Comparison of ENCODE assay signal across 8 mouse cellular contexts in the genomic region with DNA sequence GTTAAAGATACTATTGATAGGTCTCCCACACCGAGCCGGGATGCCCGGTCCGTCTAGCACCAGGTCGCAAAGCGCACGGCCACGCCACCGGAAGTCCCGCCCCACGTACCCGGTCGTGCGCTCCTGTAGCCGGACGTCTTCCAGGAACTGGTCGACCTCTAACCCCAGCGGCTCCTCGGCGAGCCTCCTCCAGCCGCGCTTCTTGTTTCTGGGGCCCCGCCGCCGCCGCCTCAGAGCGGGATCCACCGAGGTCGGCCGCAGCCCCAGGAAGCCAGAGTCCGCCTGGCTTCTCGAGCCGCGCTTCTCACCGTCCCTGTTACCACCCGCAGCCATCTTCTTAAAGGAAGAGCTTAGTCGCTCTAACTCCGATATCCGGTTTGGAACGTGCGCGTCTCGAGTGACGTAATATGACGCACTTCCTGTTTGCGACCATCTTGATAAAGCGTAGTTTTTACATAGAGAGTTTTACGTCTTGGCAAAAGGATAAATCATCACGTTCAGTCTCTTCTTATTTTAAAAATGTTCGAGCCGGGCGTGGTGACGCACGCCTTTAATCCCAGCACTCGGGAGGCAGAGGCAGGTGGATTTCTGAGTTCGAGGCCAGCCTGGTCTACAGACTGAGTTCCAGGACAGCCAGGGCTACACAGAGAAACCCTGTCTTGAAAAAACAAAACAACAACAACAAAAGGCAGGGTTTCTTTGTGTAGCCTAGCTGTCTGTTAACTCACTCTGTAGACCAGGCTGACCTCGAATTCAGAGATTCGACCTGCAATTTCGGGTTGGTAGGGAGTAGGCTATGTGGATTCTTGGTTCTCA. TPM values are rescaled to one million over a fixed set of nuclear protein-coding genes. Genes with fewer than 3 reads are reported as not detected.
DNase-seq lines count a peak whose midpoint lies in the region; ATAC-seq and TF ChIP-seq lines count a peak whose summit lies in the region.

TSS of gene Nop53 (minus strand) at position 354 of the 816 bp plus-strand sequence.

- DNase-seq in WW6 (ENCODE audit: low read depth, low spot score) = peak; percentile 79
- peak; percentile 57 to 88 for DNase-seq in cerebellum, postnatal 4 days (ENCODE audit: low spot score in 2 of 2)
- DNase-seq in gastrocnemius, adult 2 months = peak; percentile 95
- peak; percentile 99 for DNase-seq in hindbrain, postnatal 0 days (ENCODE audit: low spot score)
- DNase-seq in left cerebral cortex, adult 2 months (ENCODE audit: extremely low spot score in 1 of 2, low spot score in 2 of 2) = peak; percentile 91
- DNase-seq in right cerebral cortex, adult 2 months (ENCODE audit: low spot score in 2 of 2) = peak; percentile 91 to 99
- peak; percentile 91 for DNase-seq in urinary bladder, postnatal 14 days (ENCODE audit: low spot score)

- H3K4me3 ChIP-seq in gastrocnemius, adult 2 months = peak within 1 kb of the TSS; percentile 90
- peak within 1 kb of the TSS; percentile 74 for H3K4me3 ChIP-seq in hindbrain, postnatal 0 days (ENCODE audit: low read length)
- peak within 1 kb of the TSS; percentile 57 for H3K4me3 ChIP-seq in left cerebral cortex, adult 2 months

- peak within 1 kb of the TSS; percentile 72 for H3K9ac ChIP-seq in hindbrain, postnatal 0 days (replicated peaks; ENCODE audit: low read length)

- ATAC-seq in hindbrain, postnatal 0 days = peak; percentile 95
- peak; percentile 83 for ATAC-seq in megakaryocyte, adult 5-6 weeks (ENCODE audit: poor library complexity, severe bottlenecking)

- WGBS in hindbrain, postnatal 0 days = 2% methylated on average over 59 of the region's 59 CpGs

- peaks cover 27% of the 10 kb centered on the region for H3K36me3 ChIP-seq in hindbrain, postnatal 0 days (ENCODE audit: insufficient read depth, low read length)

- TF ChIP-seq CTCF in gastrocnemius, adult 2 months (IDR thresholded peaks at IDR 0.05) = no peak
- TF ChIP-seq CTCF in hindbrain, postnatal 0 days (IDR thresholded peaks at IDR 0.05; ENCODE audit: low read depth) = no peak
- TF ChIP-seq CTCF in left cerebral cortex, adult 2 months (IDR thresholded peaks at IDR 0.05) = no peak

- peak within 1 kb of the TSS; percentile 73 for H3K4me2 ChIP-seq in hindbrain, postnatal 0 days (ENCODE audit: low read depth, low read length)

- peaks cover 6% of the 10 kb centered on the region; the same call in 1 of the 2 replicates for H3K4me1 ChIP-seq in hindbrain, postnatal 0 days (ENCODE audit: insufficient read depth, low read length)

- H3K9me3 ChIP-seq in hindbrain, postnatal 0 days (ENCODE audit: low read length) = no peaks in the 10 kb centered on the region

- H3K27ac ChIP-seq in gastrocnemius, adult 2 months = peak within 1 kb of the TSS; percentile 100
- H3K27ac ChIP-seq in hindbrain, postnatal 0 days = peak within 1 kb of the TSS; percentile 96
- peak within 1 kb of the TSS; percentile 100 for H3K27ac ChIP-seq in left cerebral cortex, adult 2 months

- intact Hi-C loops in gastrocnemius, adult 2 months (cut with DNase I) = no loop called here
- intact Hi-C loops in left cerebral cortex, adult 2 months (cut with DNase I) = loop anchor here (1.0 to 10.0 kb wide), 2 partner anchors 13 to 979 kb away; partner anchors contain the start of gene Calm3

- no peaks in the 10 kb centered on the region for H3K27me3 ChIP-seq in hindbrain, postnatal 0 days (ENCODE audit: insufficient read depth, low read length)

RNA-seq across cellular contexts. Expression of gene Nop53, which starts in this region (rescaled TPM):
- 10 to 100 TPM; 85.7 to 97.4 TPM for total RNA-seq in gastrocnemius, adult 2 months (2021)
- 76.5 and 82.1 TPM in 2 replicates for total RNA-seq in hindbrain, postnatal 0 days (2014; rRNA removed)
- polyA plus RNA-seq in hindbrain, postnatal 0 days (2015; fragmentation: Nextera tagmentation; extraction: Ambion mirVana) = 124 and 127 TPM in 2 replicates
- 100 to 1,000 TPM; 108 to 113 TPM for total RNA-seq in left cerebral cortex, adult 2 months (2021)
- total RNA-seq in megakaryocyte, adult 5-6 weeks (2015) = 80.2 and 90.4 TPM in 2 replicates
- 293 and 315 TPM in 2 replicates for total RNA-seq in megakaryocyte, adult 5-6 weeks (2017)

Comparison
In these comparisons a context has a peak if more than half of its experiments do, and no peak if none do; other contexts are left out.
1. Peak in every context shown above with its lines: DNase-seq, ATAC-seq, H3K4me3 ChIP-seq and H3K27ac ChIP-seq.